Mouse (Mus musculus) bone marrow, adult 2 months (tissue): ENCODE measurements at regions not wholly inside any gene's neighbourhood (a gene's known extent, or its start where the extent isn't known, plus 50 kb on each side); places are given as distances from the start of the nearest gene placed in this dataset.

ENCODE experiments used
- CTCF ChIP-seq: fragments of 200-500 bp; IDR thresholded peaks from 2 replicates; pipeline ENCODE4 v1.5.1; 2011; ENCODE audit warnings: low read length, control low read depth; ENCODE audit not compliant: control insufficient read depth, insufficient read depth
- POLR2A ChIP-seq: fragments of 200-500 bp; IDR thresholded peaks from 2 replicates; pipeline ENCODE4 v1.6.1; 2011; ENCODE audit warnings: low read depth, mild to moderate bottlenecking, control low read depth, low read length, borderline replicate concordance; ENCODE audit not compliant: control insufficient read depth

DNA sequence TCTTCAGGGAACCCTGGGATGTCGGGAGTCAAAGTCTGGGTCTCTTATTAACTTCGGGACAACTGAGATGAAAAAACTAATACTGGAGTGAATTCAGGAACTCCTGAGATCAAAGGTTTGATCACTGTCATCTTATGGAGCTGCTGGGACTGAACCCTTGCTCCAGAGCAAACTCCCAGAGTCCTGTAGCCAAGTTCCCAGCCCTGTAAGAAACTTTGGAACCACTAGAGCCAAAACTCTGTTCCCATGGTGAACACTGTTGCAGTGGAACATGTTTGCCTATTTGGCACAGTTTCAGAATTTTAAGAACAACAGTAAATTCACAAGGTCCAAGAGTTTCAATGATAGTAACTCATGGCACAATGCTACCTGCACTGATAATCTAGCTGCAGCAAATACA, 172.3 kb upstream of the Nrip1 start:
- TF ChIP-seq POLR2A: no peak
- no peak for TF ChIP-seq CTCF
